Mouse (Mus musculus) MEL (cell line): ENCODE results near the gene Cacna1c. TPM values are rescaled to one million over a fixed set of nuclear protein-coding genes. Genes with fewer than 3 reads are reported as not detected.

ENCODE experiments used
- DNase-seq: peaks from one replicate; pipeline ENCODE4 v3.0.0; 2011; ENCODE audit warnings: low read depth, low spot score
- H3K27ac ChIP-seq: 2 replicates; pipeline ENCODE4 v1.5.1; 2012; ENCODE audit warnings: low read depth, mild to moderate bottlenecking, control low read depth, low read length, moderate library complexity; ENCODE audit not compliant: control insufficient read depth
- H3K27me3 ChIP-seq, 2 experiments: fragments of 150-350 bp in 1 of 2; sonication (generic) in 1 of 2; 2 replicates each; pipeline ENCODE4 v1.6.1; 2012; ENCODE audit warnings: low read length in 2 of 2, mild to moderate bottlenecking in 2 of 2, improper control_type of control experiment in 1 of 2, moderate library complexity in 1 of 2; ENCODE audit not compliant: insufficient read depth in 2 of 2, control insufficient read depth in 1 of 2
- H3K36me3 ChIP-seq, 2 experiments: 2 replicates each; pipeline ENCODE4 v1.6.1; 2012 to 2014; ENCODE audit warnings: low read length in 2 of 2, improper control_type of control experiment in 1 of 2, inconsistent platforms in 1 of 2, mild to moderate bottlenecking in 1 of 2; ENCODE audit not compliant: insufficient read depth in 2 of 2, control insufficient read depth in 1 of 2
- H3K4me1 ChIP-seq, 2 experiments: fragments of 150-350 bp in 1 of 2; sonication (generic) in 1 of 2; 2 replicates each; pipeline ENCODE4 v1.6.1; 2012; ENCODE audit warnings: low read length in 2 of 2, improper control_type of control experiment in 1 of 2, mild to moderate bottlenecking in 1 of 2; ENCODE audit not compliant: insufficient read depth in 2 of 2, control insufficient read depth in 1 of 2
- H3K4me3 ChIP-seq, 2 experiments: fragments of 150-350 bp in 1 of 2; sonication (generic) in 1 of 2; 2 replicates each; pipeline ENCODE4 v1.5.1; 2012; ENCODE audit warnings: low read depth in 2 of 2, low read length in 2 of 2, mild to moderate bottlenecking in 2 of 2, moderate library complexity in 2 of 2, control low read depth in 1 of 2, improper control_type of control experiment in 1 of 2; ENCODE audit not compliant: control insufficient read depth in 1 of 2, insufficient read depth in 1 of 2
- H3K79me2 ChIP-seq: 2 replicates; pipeline ENCODE4 v1.6.1; 2012; ENCODE audit warnings: mild to moderate bottlenecking, low read length, moderate library complexity; ENCODE audit not compliant: control insufficient read depth, poor library complexity, insufficient read depth
- H3K9ac ChIP-seq: 2 replicates; pipeline ENCODE4 v1.6.1; 2012; ENCODE audit warnings: low read depth, mild to moderate bottlenecking, control low read depth, low read length, moderate library complexity; ENCODE audit not compliant: control insufficient read depth, poor library complexity, severe bottlenecking
- H3K9me3 ChIP-seq: fragments of 150-350 bp; sonication (generic); replicated peaks from 2 replicates; pipeline ENCODE4 v1.6.1; 2012; ENCODE audit warnings: mild to moderate bottlenecking, low read length, improper control_type of control experiment, moderate library complexity; ENCODE audit not compliant: insufficient read depth
- BHLHE40 ChIP-seq: IDR thresholded peaks from 2 replicates; pipeline ENCODE4 v1.6.1; 2012; ENCODE audit warnings: low read depth, mild to moderate bottlenecking, inconsistent platforms, low read length, improper control_type of control experiment, borderline replicate concordance
- CHD1 ChIP-seq: IDR thresholded peaks from 2 replicates; pipeline ENCODE4 v1.6.1; 2012; ENCODE audit warnings: low read depth, mild to moderate bottlenecking, inconsistent platforms, low read length, improper control_type of control experiment
- CHD2 ChIP-seq: IDR thresholded peaks from 2 replicates; pipeline ENCODE4 v1.6.1; 2011; ENCODE audit warnings: low read length, improper control_type of control experiment
- ELF1 ChIP-seq: IDR thresholded peaks from 2 replicates; pipeline ENCODE4 v1.6.1; 2014; ENCODE audit warnings: low read depth, mild to moderate bottlenecking, inconsistent platforms, low read length, improper control_type of control experiment, moderate library complexity
- GABPA ChIP-seq: IDR thresholded peaks from 2 replicates; pipeline ENCODE4 v1.6.1; 2012; ENCODE audit warnings: low read depth, mild to moderate bottlenecking, inconsistent platforms, low read length, improper control_type of control experiment, moderate library complexity
- GATA1 ChIP-seq: IDR thresholded peaks from 2 replicates; pipeline ENCODE4 v1.6.1; 2011; ENCODE audit warnings: low read depth, low read length, improper control_type of control experiment
- HCFC1 ChIP-seq: IDR thresholded peaks from 2 replicates; pipeline ENCODE4 v1.6.1; 2012; ENCODE audit warnings: low read depth, mild to moderate bottlenecking, inconsistent platforms, low read length, improper control_type of control experiment, moderate library complexity
- JUND ChIP-seq: IDR thresholded peaks from 2 replicates; pipeline ENCODE4 v1.6.1; 2011; ENCODE audit warnings: low read depth, mild to moderate bottlenecking, improper control_type of control experiment, low read length
- MAFK ChIP-seq: IDR thresholded peaks from 2 replicates; pipeline ENCODE4 v1.6.1; 2011; ENCODE audit warnings: low read depth, mild to moderate bottlenecking, low read length, improper control_type of control experiment, borderline replicate concordance
- MAX ChIP-seq: IDR thresholded peaks from 2 replicates; pipeline ENCODE4 v1.6.1; 2011; ENCODE audit warnings: low read length, improper control_type of control experiment
- MAZ ChIP-seq: IDR thresholded peaks from 2 replicates; pipeline ENCODE4 v1.6.1; 2012; ENCODE audit warnings: low read depth, mild to moderate bottlenecking, inconsistent platforms, low read length, improper control_type of control experiment
- MYB ChIP-seq: IDR thresholded peaks from 2 replicates; pipeline ENCODE4 v1.6.1; 2011; ENCODE audit warnings: mild to moderate bottlenecking, low read depth, low read length, improper control_type of control experiment
- POLR2A ChIP-seq, 2 experiments: IDR thresholded peaks; 2 replicates each; pipeline ENCODE4 v1.6.1; 2011 to 2012; ENCODE audit warnings: low read length in 2 of 2, mild to moderate bottlenecking in 2 of 2, control low read depth in 1 of 2, improper control_type of control experiment in 1 of 2, low read depth in 1 of 2, moderate library complexity in 1 of 2; ENCODE audit not compliant: control insufficient read depth in 1 of 2, insufficient read depth in 1 of 2, poor library complexity in 1 of 2
- POLR2AphosphoS2 ChIP-seq: IDR thresholded peaks from 2 replicates; pipeline ENCODE4 v1.6.1; 2011; ENCODE audit warnings: low read length, improper control_type of control experiment
- POLR2AphosphoS5 ChIP-seq: IDR thresholded peaks from 2 replicates; pipeline ENCODE4 v1.6.1; 2012; ENCODE audit warnings: low read depth, borderline replicate concordance, mild to moderate bottlenecking, inconsistent platforms, low read length, moderate library complexity, mixed read lengths
- RCOR1 ChIP-seq: IDR thresholded peaks from 2 replicates; pipeline ENCODE4 v1.6.1; 2012; ENCODE audit warnings: low read depth, mild to moderate bottlenecking, inconsistent platforms, low read length, improper control_type of control experiment
- SMC3 ChIP-seq: IDR thresholded peaks from 2 replicates; pipeline ENCODE4 v1.6.1; 2011; ENCODE audit warnings: low read depth, low read length, improper control_type of control experiment
- TAL1 ChIP-seq: IDR thresholded peaks from 2 replicates; pipeline ENCODE4 v1.6.1; 2012; ENCODE audit warnings: mild to moderate bottlenecking, inconsistent platforms, low read length, moderate library complexity, mixed read lengths
- TBP ChIP-seq: IDR thresholded peaks from 2 replicates; pipeline ENCODE4 v1.8.0; 2011; ENCODE audit warnings: low read depth, low read length, improper control_type of control experiment
- UBTF ChIP-seq: IDR thresholded peaks from 2 replicates; pipeline ENCODE4 v1.6.1; 2012; ENCODE audit warnings: low read depth, mild to moderate bottlenecking, inconsistent platforms, low read length, improper control_type of control experiment, moderate library complexity, borderline replicate concordance; ENCODE audit not compliant: insufficient read depth
- USF1 ChIP-seq: IDR thresholded peaks from 2 replicates; pipeline ENCODE4 v1.6.1; 2014; ENCODE audit warnings: low read depth, mild to moderate bottlenecking, inconsistent platforms, low read length, improper control_type of control experiment, moderate library complexity
- USF2 ChIP-seq, 2 experiments: IDR thresholded peaks; 2 replicates each; pipeline ENCODE4 v1.6.1; 2011 to 2012; ENCODE audit warnings: improper control_type of control experiment in 2 of 2, low read length in 2 of 2, borderline replicate concordance in 1 of 2, inconsistent platforms in 1 of 2, low read depth in 1 of 2, mild to moderate bottlenecking in 1 of 2; ENCODE audit not compliant: insufficient read depth in 1 of 2
- ZC3H11A ChIP-seq: IDR thresholded peaks from 2 replicates; pipeline ENCODE4 v1.6.1; 2012; ENCODE audit warnings: low read depth, mild to moderate bottlenecking, inconsistent platforms, low read length, improper control_type of control experiment
- ZMIZ1 ChIP-seq: IDR thresholded peaks from 2 replicates; pipeline ENCODE4 v1.6.1; 2012; ENCODE audit warnings: low read depth, mild to moderate bottlenecking, inconsistent platforms, low read length, improper control_type of control experiment, moderate library complexity
- polyA plus RNA-seq, 2 experiments: library from polyadenylated mRNA; stranded (reverse) in 1 of 2; unstranded in 1 of 2; fragments of >175 nt in 1 of 2; fragments of >200 nt in 1 of 2; gene quantifications; 2 replicates each; pipeline versions ENCODE4 v1.2.1 to v1.2.4; 2012; ENCODE audit warnings: low replicate concordance in 2 of 2, low read depth in 1 of 2; ENCODE audit not compliant: insufficient read length in 2 of 2, insufficient read depth in 1 of 2, missing spikeins in 1 of 2
- total RNA-seq: library from RNA; depleted of rRNA; stranded (reverse); fragments of 300-350 nt; gene quantifications from 2 replicates; pipeline ENCODE4 v1.2.3, GENCODE M21; 2012

The Cacna1c gene
- total and polyA plus RNA-seq, 3 experiments: 3.4 to 4.4 TPM; not detected in 1

- Histone ChIP-seq H3K4me1 (no peaks in the 10 kb centered on the region), H3K36me3 (no peaks in the 10 kb centered on the region), H3K9me3 (no peaks in the 10 kb centered on the region), H3K9ac (no peak overlapping the region), H3K79me2 (no peaks in the 10 kb centered on the region), H3K4me3 (no peak overlapping the region), H3K27me3 (no peaks in the 10 kb centered on the region), H3K27ac (no peak overlapping the region)
- no peak for DNase-seq
- TF ChIP-seq MAZ: no peak
- no peak for TF ChIP-seq ZC3H11A
Measured at GRCm38 (mm10) chr6:118574351-118574750, 621.9 kb downstream of the Cacna1c start.

DNA sequence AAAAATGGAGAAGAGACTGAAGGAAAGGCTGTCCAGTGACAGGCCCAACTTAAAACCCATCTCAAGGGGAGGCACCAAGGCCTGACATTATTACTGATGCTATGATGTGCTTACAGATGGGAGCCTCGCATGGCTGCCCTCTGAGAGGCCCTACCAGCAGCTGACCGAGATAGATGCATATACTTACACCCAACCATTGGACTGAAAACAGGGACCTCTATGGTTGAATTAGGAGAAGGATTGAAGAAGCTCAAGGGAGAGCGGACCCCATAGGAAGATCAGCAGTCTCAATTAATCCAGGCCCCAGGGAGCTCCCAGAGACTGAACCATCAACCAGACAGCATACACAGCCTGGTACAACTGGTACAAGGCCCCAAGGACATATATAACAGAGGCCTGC is 628.4 kb downstream of the Cacna1c start:
- H3K36me3 ChIP-seq: peaks cover 0 to 4% of the 10 kb centered on the region in 2 experiments; a peak in 2 of 4 replicates
- H3K27ac ChIP-seq: no peak overlapping the region
- H3K4me1 ChIP-seq: no peaks in the 10 kb centered on the region
- H3K9me3 ChIP-seq: no peaks in the 10 kb centered on the region
- no peak for DNase-seq
- no peaks in the 10 kb centered on the region for H3K27me3 ChIP-seq
- H3K79me2 ChIP-seq: no peaks in the 10 kb centered on the region
- no peak overlapping the region for H3K4me3 ChIP-seq
- no peak for TF ChIP-seq GABPA
- no peak for TF ChIP-seq MAFK
- TF ChIP-seq SMC3: no peak
- TF ChIP-seq TAL1: no peak
- no peak for TF ChIP-seq TBP
- no peak overlapping the region for H3K9ac ChIP-seq

GRCm38 (mm10) chr6:118561745-118562609 is 634.2 kb downstream of the Cacna1c start, which contains the start of gene Ankrd26:
Gene Ankrd26, minus strand, starts transcription at chr6:118562226.
- peak; percentile 97 for DNase-seq
- Histone ChIP-seq H3K79me2 (peaks cover 11% of the 10 kb centered on the region), H3K36me3 (peaks cover 1 to 14% of the 10 kb centered on the region in 2 experiments; a peak in 3 of 4 replicates), H3K4me1 (peaks cover 0 to 3% of the 10 kb centered on the region in 2 experiments; a peak in 2 of 4 replicates), H3K27ac (peak within 1 kb of the TSS; percentile 83), H3K9me3 (no peaks in the 10 kb centered on the region), H3K9ac (peak within 1 kb of the TSS; percentile 91), H3K4me3 (peak within 1 kb of the TSS; percentile 86), H3K27me3 (no peaks in the 10 kb centered on the region)
- TF ChIP-seq POLR2A (IDR thresholded peaks at IDR 0.05; ENCODE audit: control insufficient read depth in 1 of 2, insufficient read depth in 1 of 2, low read depth in 1 of 2, low read length in 2 of 2, poor library complexity in 1 of 2) (peak; percentile 82 to 94), CHD2 (no peak), POLR2AphosphoS2 (peak; percentile 94; the same call in 1 of the 2 replicates), RCOR1 (no peak), HCFC1 (peak; percentile 71), ELF1 (no peak), MYB (peak; percentile 30; the same call in 1 of the 2 replicates), GATA1 (no peak), CHD1 (no peak), USF1 (no peak), JUND (no peak), POLR2AphosphoS5 (0 out of 2 replicates have a peak, but pooled peaks have one; percentile 11), BHLHE40 (no peak), MAZ (no peak), MAX (peak; percentile 69), UBTF (no peak), USF2 (IDR thresholded peaks at IDR 0.05; ENCODE audit: borderline replicate concordance in 1 of 2, insufficient read depth in 1 of 2, low read depth in 1 of 2, low read length in 2 of 2) (no peak), TAL1 (no peak), MAFK (no peak), ZC3H11A (no peak), ZMIZ1 (peak; percentile 84)
